Mouse (Mus musculus): Measurements from ENCODE around the gene March8.

March8 gene

DNA sequence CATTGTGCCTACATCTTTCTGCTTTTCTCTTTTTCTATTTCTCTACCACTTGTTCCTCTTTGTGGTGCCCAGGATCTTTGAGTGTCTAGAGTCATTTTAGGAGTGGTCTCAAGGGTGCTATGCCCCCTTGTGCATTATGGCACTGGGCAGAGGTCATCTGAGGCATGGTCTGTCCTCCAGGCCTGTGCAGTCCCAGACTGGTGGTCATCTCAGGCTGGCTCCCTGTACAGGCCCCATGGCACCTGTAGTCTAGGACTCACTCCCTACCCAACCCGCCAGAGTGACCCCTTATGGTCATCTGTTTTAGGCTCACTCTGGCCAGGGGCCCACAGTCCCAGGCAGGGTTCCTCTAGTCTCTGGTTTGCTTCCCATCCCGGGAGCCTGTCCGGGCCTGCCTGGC, 33.7 kb downstream of the March8 start:
- DNase-seq (ENCODE audit: low read depth, low spot score): no peak

DNA sequence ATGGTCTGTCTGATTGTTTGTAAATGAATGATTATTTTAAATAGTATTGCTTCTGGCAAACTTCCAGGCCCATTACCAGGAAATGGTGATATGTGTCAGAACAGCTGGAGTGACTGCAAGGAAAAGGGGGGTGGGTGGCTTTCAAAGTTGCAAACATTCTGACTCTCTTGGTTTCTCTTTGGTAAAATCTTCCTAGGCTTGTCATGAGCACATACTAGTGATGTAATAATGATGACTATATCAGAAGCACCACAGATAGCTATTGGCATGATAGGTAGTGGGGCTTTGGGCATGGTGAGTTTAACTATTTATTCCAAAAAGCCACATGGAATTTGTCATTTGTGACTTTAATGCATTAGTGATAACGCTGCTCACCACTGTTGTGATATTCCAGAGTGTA, 36.3 kb downstream of the March8 start:
- DNase-seq (ENCODE audit: low read depth, low spot score): no peak

DNA sequence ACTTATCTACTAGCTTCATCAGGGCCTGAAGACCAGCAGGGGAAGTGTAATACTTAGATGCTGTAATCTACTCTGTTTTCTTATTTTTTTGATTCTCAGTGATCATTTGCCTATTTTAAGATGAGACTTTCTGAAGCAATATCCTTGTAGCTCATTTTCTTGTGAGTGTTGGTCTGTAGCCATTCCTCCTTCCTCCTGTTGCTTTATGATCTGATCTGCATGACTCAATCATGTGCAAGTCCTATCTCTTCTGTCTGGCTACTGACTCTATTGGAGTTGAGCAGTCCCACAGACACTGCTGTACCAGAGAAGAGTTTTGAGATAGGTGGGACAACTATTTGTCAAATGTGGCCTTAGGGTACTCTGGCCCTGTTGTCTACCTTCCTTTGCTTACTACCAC, 36.8 kb downstream of the March8 start:
- DNase-seq (ENCODE audit: low read depth, low spot score): no peak

DNA sequence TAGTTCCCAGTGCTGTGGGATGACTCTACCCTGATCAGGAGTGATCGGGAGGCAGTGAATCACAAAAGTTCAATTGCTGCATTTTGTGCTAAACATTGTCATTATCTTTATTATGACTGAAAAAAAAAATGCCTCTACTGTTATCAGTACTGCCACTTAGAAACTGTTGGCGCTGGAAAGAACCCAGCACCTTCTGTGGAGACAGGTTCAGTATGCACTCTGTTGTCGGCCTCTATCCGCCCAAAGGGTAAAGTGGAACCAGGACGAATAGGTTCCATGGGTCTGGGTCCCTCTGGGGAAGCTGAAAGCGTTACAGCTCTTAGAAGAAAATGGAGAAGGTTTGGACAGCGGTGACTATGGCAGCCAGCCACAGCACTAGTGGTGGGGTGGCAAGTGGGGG, 41.1 kb downstream of the March8 start:
- DNase-seq (ENCODE audit: low read depth, low spot score): no peak

DNA sequence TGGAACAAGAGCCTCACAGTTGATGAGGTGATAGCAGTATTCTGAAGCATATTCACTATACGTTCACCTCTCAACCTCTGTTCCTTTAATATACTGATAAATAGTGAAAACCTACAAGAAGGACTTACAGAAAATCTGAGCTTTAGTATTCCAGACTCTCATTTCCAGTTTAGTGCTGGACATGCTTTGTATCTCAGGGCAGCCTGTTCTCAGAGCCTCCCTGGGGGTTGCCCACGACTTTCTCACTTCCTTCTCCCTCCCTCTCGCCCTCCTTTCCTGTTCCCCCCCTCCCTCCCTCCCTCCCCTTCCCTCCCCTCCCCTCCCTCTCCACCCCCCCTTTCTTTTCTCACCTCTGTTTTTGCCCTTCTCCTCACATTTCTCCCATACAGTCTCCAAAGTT, 42.3 kb downstream of the March8 start:
- DNase-seq (ENCODE audit: low read depth, low spot score): no peak

DNA sequence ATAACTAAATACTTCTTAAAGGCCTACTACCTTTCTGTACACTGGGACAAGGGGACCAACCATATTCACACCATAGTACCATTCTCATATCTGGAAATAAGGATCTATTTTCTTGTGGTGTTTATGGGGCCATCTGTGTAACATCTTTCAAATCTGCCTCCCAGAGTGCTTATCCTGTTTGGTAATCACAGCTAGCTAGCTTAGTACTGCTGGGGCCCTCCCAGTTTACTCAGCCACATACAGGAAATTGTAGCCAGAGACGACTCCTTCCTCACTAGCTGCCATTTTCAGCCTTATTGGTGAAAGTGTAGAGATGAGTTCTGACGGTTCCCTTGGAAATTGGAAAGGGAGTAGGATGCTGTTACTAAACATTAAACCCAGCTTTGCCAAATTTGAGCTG, 43.8 kb downstream of the March8 start:
- DNase-seq (ENCODE audit: low read depth, low spot score): no peak

DNA sequence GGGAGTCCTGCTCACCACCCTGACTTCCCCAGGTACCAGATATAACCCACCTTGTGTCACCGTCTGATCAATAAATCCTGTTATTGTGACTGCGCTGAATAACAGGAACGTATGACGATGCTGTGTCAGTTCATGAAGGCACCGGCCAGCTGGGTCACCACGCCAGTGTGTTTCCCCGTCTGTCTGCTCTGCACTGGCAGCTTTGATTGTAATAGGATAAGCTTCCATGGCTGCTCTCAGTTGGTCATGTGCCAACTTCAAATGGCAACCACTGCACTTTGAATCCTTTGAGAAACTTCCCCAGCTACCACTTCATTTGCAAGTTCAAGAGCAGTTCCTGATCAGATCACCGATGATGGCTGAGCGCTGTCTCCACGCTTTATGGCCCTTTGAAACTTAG, 45.8 kb downstream of the March8 start:
- no peak for DNase-seq (ENCODE audit: low read depth, low spot score)

DNA sequence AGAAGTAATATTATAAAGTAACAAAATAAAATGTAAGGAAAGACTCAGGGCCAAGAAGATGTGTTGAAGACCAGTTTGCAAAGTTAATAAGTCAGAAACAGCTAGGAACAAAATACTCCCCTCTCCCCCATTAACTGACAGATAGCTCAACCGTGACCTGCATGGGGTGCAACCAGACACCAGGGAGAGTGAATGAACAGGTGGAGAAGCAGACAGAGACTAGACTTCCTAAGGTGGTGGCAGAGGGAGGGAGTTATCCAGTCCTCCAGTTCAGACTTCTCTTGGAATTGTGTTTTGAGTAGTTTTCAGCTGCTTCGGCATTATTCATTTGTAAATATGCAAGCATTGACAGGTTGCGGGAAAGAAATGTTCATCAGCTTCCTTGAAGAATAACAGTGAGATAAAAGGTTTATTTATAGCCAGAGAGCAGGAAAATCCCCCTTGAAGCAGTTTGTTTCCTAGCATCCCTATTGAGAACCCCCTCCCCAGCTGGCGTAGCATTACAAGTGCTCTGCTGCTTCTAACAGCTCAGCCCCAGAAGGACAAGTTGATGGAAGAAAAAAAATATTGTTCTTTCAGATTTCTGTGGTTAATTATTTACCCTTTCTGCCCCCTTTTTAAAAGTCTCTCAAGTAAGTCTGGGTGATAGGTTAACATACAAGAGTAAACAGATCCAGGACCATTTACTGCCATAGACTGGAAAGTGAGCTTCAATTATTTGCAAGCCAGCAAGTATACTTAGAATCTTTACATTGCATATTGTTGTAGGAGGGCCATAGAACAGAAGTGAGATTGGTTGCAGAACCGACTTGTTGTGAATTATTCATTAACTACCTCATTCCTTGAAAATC, 47.6 kb downstream of the March8 start:
- DNase-seq (ENCODE audit: low read depth, low spot score): no peak

DNA sequence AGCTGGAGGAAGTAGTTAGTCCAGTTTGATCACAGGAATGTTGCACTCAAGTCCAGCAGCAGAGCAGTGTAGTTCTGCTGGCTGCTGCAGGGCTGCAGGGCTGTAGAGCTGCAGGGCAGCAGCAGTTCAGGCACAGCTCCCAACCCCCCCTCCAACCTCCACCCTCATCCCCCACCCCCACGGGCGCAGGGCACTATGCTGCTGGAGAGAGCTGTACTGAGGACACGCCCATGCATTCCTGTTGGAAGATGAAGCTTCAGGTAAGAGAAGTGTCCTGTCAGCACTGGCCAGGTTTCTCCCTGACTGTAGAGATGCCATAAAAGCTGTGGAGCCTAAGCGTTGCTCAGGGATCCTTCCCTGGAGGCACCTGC, 48.2 kb downstream of the March8 start:
- no peak for DNase-seq (ENCODE audit: low read depth, low spot score)

DNA sequence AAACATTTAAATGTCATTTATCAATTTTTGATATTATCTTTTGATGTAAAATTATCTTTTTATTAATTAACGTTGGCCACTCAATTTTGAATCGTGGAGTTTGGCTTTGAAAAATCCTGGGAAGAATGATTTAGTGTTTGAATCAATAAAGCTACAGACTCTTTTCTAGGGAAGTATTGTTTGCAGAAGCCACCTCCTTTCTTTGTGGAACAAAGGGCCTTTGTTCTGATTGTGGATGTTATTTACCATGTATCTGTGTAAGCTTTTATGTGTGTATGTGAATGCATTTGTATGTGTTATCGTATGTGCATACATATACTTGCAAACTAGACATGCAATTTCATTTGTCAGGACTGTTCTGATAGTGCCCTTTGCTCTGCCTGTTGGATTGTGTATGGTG, 48.7 kb downstream of the March8 start:
- no peak for DNase-seq (ENCODE audit: low read depth, low spot score)

DNA sequence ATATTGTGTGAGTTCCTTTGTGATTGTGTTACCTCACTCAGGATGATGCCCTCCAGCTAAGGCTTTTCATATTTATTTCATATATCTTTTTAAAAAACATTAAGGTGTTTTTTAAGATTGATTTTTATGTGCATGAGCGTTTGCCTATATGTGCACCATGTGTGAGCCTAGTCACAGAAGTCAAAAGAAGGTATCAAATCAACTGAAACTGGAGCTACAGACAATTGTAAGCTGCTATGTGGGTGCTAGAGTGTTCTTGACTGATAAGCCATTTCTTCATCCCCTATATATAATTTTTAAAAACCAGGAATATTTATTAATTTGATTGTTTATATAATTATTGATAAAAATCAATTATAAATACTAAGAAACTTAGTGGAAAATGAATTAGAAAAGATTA, 50.2 kb downstream of the March8 start:
- DNase-seq (ENCODE audit: low read depth, low spot score): no peak

DNA sequence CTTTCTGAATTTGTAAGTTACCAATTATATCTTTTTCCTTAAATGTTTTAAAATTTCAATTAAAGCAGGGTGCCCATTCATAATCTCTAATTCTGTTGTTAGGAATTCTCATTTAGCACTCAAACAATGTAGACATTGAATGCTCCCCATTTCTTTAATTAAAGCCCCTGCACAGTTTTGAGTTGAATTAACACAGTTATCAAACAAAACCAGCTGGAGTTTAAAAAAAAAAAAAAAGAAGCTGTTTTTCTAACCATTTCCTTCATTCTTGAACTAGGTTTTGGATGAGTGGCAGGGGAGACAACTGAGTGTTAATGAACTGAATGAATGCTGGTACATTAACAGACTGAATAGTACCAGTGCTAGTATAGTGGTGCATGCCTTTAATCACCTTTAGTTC, 51.7 kb downstream of the March8 start:
- DNase-seq (ENCODE audit: low read depth, low spot score): no peak

DNA sequence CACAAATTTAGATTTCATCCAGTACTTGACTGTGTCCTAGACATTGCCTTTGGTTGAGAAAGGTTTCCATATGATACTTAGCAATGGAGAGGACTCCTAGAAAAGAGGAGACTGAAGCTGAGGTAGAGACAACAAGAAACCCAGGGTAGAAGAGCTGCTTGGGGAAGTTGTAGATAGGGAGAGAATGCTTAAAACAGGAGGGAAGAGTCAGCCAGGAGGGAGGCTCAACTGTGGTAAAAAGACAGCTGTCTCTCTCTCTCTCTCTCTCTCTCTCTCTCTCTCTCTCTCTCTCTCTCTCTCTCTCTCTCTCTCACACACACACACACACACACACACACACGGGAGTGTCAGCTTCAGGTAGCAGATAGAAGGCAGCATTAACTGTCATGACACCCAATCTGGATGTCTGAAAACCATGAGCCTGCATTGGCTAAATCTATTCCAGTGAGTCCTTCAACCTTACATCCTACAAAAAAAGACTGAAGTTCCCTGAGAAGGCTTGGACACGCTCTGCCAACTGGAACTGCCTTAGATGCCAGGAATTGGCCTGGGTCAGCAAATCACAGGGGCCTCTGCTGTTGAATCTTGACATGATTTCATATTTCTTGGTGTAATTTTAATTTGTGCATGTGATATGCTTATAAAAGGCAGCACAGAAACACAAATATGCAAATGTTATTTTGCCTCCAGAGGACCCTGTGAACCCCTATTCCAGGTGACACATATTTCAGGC, 57.3 kb downstream of the March8 start:
- no peak for DNase-seq (ENCODE audit: low read depth, low spot score)

DNA sequence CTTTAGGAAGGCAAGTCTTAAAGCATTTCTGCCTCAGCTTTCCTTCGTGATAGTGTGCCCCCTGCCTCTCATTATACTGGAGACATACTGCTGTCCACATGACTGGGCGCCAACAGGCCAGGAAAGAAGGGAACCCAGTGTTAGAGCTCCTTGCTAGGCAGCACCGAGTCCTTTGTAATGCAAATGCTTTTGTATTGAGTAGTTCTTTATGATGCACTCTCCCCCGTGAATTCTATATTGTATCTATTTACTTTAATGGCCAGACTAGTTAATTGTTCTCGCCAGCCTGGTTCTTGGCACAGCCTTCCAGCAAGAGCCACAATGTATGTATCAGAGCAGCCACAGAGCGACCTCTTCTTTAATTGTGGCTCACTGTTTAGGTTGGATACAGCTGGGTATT, 59.8 kb downstream of the March8 start:
- DNase-seq (ENCODE audit: low read depth, low spot score): no peak

DNA sequence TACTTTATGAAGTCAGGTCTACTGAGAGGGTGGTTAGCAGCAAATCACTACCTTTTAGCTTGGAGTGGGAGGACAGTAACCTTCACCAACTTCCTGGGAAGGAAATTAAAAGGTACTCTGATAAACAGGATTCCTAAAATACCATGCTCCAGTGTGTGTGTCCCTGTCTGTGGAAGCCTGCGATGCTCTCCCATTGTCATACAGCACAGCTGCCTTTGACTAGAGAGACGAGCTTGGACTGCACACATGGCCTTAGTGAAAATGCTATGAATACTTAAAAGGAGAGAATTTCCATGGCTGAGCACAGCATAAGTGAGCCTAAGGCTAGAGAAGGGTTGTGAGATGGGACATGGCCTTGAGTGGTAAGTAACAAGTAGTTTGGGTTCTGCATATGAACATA, 60.3 kb downstream of the March8 start:
- DNase-seq (ENCODE audit: low read depth, low spot score): no peak

DNA sequence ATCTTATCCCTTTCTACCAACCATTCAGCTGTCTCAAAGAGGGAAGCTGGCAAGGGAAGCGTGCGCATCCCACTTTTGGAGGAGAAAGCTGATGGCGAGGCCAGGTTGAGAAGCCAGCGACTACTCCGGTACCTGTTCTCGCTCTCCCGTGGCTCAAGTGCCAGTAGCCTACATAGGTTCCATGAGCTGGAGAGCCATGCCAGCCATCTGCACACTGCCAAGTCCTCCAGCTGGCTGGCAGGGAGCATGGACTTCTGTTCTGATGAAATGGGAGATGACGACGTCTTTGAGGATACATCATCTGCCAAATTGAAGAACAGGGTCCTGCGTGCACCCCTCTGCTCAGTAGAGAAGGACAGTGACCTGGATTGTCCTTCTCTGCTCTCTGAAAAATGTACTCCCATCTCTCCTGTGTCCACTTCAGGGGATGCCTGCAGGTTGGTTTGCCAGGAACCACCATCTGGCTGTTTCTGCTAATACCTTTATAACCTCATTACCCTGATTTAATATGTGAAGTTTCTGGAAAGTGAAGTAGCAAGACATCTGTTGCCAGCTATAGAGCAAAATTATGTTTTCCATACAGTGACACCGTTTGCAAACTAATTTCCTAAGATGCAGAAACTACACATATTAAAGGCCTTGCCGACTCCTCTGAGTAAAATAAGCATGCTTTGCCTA, 64.1 kb downstream of the March8 start:
- DNase-seq (ENCODE audit: low read depth, low spot score): no peak

DNA sequence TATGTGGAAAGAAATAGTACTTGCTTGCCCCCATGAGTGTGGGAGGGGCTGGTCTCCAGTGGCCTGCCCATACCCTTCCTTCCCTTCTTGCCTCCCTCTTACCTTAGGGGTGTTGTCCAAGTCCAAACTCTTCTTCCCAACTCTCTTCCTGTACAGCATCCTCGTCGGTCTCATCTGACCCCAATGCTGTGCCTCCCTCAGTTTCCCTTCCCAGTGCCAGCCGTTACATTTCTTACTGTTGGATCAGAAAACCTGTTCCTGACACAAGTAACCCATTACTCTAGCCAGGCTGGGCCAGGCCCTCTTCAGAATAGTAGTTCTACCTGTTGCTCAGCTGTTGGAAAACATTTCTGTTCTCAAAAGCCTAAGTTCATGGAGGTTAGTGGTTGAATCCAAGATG, 64.6 kb downstream of the March8 start:
- no peak for DNase-seq (ENCODE audit: low read depth, low spot score)

DNA sequence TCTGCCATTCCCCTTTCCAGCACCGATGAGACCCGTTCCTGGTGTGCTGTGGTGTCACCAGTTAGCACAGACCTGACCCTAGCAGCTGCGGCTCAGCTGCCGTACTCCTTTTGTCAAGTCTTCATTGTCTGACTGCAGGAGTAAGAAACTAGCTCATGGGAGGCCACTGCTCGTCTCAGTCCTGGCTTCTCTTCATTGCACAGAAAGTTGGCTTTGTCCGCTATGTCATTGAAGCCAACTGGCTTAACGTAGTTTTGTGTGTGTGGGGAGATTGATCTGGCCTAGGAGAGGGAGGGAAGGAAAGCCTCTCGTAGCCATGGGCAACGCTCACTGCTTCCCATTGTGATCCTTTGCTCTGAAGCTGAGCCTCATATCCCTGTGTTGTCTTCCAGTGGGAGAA, 67.4 kb downstream of the March8 start:
- no peak for DNase-seq (ENCODE audit: low read depth, low spot score)

DNA sequence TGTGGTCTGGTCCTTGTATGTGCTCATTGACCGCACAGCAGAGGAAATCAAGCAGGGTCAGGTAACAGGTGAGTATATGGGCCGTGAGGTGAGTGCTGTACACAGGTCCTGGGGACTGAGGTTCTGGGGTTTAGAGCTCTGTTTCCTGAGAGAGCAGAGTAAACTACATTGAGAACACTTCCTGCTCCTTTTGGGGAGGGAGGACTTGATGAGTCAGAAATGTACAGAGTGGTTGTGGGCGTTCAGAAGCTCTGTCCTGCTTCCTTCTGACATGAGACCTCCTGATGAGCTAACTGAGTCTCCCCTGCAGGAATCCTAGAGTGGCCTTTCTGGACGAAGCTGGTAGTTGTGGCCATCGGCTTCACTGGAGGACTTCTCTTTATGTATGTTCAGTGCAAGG, 67.9 kb downstream of the March8 start:
- DNase-seq (ENCODE audit: low read depth, low spot score): no peak

DNA sequence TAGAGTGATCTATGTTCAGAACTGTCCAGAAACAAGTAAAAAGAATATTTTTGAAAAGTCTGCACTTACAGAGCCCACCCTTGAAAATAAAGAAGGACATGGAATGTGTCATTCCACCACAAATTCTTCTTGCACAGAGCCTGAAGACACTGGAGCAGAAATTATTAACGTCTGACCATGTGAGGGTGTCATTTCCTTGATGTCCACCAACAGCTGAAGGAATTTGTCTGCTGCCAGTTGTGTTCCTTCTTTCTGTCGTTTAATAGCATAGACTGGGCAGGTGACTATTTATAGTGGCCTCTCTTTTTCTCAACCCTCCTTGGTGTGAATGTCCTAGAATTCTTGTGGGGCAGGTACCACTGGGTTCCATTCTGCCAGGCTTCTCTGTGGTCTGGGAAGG, 68.3 kb downstream of the March8 start:
- DNase-seq (ENCODE audit: low read depth, low spot score): no peak

DNA sequence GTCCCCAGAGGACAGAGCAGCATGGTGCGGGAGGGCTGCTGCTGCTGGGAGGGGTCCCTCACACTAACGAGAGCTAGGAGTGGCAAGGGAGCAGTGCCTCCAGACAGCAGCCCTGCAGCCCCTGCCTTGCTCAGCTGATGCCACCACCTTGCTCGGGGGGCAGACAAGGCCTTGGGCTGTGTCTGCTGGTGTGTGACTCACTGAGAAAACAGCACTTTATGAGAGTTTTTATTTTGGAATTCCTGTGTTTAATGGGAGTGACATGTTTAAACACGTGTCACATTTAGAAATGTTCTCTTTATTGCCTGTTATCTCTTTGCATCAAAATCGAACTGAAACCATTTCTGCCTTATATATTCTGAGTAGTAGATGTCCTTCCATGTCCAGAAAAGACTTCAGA, 68.9 kb downstream of the March8 start:
- DNase-seq (ENCODE audit: low read depth, low spot score): no peak

DNA sequence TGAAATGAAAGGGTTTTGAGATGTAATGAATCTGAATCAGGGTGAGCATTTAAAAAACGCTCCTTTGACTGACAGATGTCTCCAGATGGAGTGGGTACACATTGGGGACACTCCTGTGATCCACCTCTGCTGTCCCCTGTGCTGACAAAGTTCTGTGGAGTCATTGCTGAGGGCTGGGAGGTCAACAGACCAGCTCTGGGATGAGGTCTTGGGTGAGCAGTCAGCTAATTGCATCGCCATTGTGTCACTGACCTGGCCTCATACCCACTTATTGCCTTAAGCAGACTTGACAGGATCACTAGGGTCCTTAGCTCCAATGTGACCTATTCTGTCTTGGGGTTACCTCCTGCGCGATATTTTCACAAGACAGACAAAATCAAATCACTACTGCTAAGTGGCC, 69.4 kb downstream of the March8 start:
- DNase-seq (ENCODE audit: low read depth, low spot score): no peak

Measured in c-Kit-negative CD71-positive TER-119-positive erythroid progenitor cells, embryonic 14.5 days (primary cell).